8 mouse cellular contexts compared by ENCODE assay signal in the genomic region with DNA sequence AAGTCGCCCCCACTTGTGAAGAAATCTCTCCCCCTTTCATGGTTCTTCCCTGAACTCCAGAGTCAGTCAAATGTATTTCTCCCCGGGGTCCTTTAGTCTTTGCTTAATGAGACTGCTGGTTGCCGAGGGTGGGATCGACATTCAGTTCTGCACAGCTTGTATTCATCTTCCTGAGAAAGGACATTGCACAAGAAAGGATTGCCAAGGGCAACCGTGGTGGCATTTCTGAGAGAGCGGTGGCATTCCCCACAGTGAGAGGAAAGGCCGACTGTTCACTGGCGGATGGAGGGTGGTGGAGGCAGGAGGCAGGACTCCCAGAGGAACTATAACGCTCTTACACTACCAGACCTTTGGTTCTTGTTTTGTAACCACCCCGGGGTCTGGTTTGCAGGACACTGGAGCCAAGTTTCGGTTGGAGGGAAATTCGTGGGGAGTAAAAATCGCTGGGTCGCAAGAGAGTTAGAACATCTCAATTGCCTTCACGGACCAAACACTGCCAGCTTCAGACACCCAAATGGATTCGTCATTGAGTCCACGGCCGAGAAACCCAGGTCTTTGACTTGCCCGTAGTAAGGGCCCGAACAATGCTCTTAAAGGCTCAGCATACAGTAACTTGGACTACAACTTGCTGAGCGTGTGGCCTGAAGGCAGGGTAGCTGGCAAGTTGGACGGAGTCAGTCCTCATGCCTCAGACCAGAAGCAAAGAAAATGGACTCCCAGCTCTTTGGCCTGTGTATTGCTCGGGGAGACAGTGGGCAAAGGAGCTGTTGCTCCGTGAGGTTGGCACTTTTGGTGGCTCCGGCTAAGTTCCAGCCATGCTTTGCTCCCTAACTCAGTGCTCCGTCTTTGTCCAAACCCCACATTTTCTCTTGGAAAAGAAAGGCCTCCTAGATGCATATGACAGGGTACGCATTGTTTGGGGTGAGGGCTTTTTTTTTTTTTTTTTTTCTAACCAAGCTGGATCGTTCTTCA.
A peak's percentile ranks its signal among the peaks of the same experiment; 100 is the strongest.
DNase-seq lines count a peak whose midpoint lies in the region; ATAC-seq lines count a peak whose summit lies in the region.

No protein-coding gene starts in this region.

- no peak overlapping the region for H3K4me2 ChIP-seq in hindbrain, embryonic 15.5 days
- H3K4me2 ChIP-seq in midbrain, embryonic 12.5 days (replicated peaks), result no peak overlapping the region
- no peak overlapping the region for H3K4me2 ChIP-seq in kidney, embryonic 16.5 days (replicated peaks; ENCODE audit: low read depth, low read length)
- H3K4me2 ChIP-seq in liver, embryonic 12.5 days, result no peak overlapping the region

- no peaks in the 10 kb centered on the region for H3K36me3 ChIP-seq in hindbrain, embryonic 15.5 days
- no peaks in the 10 kb centered on the region for H3K36me3 ChIP-seq in midbrain, embryonic 12.5 days
- H3K36me3 ChIP-seq in kidney, embryonic 16.5 days (ENCODE audit: insufficient read depth, low read length), result no peaks in the 10 kb centered on the region
- no peaks in the 10 kb centered on the region for H3K36me3 ChIP-seq in liver, embryonic 12.5 days

- ATAC-seq in hindbrain, embryonic 15.5 days (ENCODE audit: low FRiP score, low read depth), result peak; percentile 91
- peak; percentile 78 for ATAC-seq in midbrain, embryonic 12.5 days (ENCODE audit: low FRiP score, low read depth)
- no peak for ATAC-seq in kidney, embryonic 16.5 days (ENCODE audit: low FRiP score, low TSS enrichment)
- no peak for ATAC-seq in liver, embryonic 12.5 days

- no peak overlapping the region for H3K4me3 ChIP-seq in hindbrain, embryonic 15.5 days
- H3K4me3 ChIP-seq in midbrain, embryonic 12.5 days, result no peak overlapping the region
- H3K4me3 ChIP-seq in kidney, embryonic 16.5 days (ENCODE audit: low read length), result no peak overlapping the region
- no peak overlapping the region for H3K4me3 ChIP-seq in liver, embryonic 12.5 days

- peak overlapping the region; percentile 72 for H3K27ac ChIP-seq in hindbrain, embryonic 15.5 days (replicated peaks)
- H3K27ac ChIP-seq in midbrain, embryonic 12.5 days (replicated peaks), result peak overlapping the region; percentile 74
- no peak overlapping the region for H3K27ac ChIP-seq in kidney, embryonic 16.5 days (ENCODE audit: low read length)
- no peak overlapping the region for H3K27ac ChIP-seq in liver, embryonic 12.5 days

- peak; percentile 36 for DNase-seq in ES-CJ7 (ENCODE audit: low read depth, low spot score)
- DNase-seq in embryo, embryonic 10.5 days (ENCODE audit: low spot score), result peak; percentile 64
- no peak for DNase-seq in urinary bladder, adult 2 months (ENCODE audit: low spot score)
- DNase-seq in spleen, postnatal 14 days (ENCODE audit: low spot score in 2 of 2), result no peak

- 29% methylated on average over 28 of the region's 28 CpGs for WGBS in hindbrain, embryonic 15.5 days
- 57% methylated on average over 28 of the region's 28 CpGs for WGBS in midbrain, embryonic 12.5 days
- 90% methylated on average over 28 of the region's 28 CpGs for WGBS in kidney, embryonic 16.5 days
- WGBS in liver, embryonic 12.5 days (ENCODE audit: insufficient replicate concordance), result 82% methylated on average over 28 of the region's 28 CpGs

- no peaks in the 10 kb centered on the region for H3K27me3 ChIP-seq in hindbrain, embryonic 15.5 days
- no peaks in the 10 kb centered on the region for H3K27me3 ChIP-seq in midbrain, embryonic 12.5 days
- H3K27me3 ChIP-seq in kidney, embryonic 16.5 days (ENCODE audit: insufficient read depth, low read length), result no peaks in the 10 kb centered on the region
- no peaks in the 10 kb centered on the region for H3K27me3 ChIP-seq in liver, embryonic 12.5 days (replicated peaks)

- no peak overlapping the region for H3K9ac ChIP-seq in hindbrain, embryonic 15.5 days
- H3K9ac ChIP-seq in midbrain, embryonic 12.5 days (replicated peaks), result no peak overlapping the region
- H3K9ac ChIP-seq in kidney, embryonic 16.5 days (replicated peaks; ENCODE audit: low read length), result no peak overlapping the region
- no peak overlapping the region for H3K9ac ChIP-seq in liver, embryonic 12.5 days

- no peaks in the 10 kb centered on the region for H3K9me3 ChIP-seq in hindbrain, embryonic 15.5 days
- no peaks in the 10 kb centered on the region for H3K9me3 ChIP-seq in midbrain, embryonic 12.5 days
- no peaks in the 10 kb centered on the region for H3K9me3 ChIP-seq in kidney, embryonic 16.5 days (ENCODE audit: low read length)
- H3K9me3 ChIP-seq in liver, embryonic 12.5 days (replicated peaks), result no peaks in the 10 kb centered on the region

- H3K4me1 ChIP-seq in hindbrain, embryonic 15.5 days (replicated peaks), result peaks cover 19% of the 10 kb centered on the region; the same call in 1 of the 2 replicates
- H3K4me1 ChIP-seq in midbrain, embryonic 12.5 days, result peaks cover 15% of the 10 kb centered on the region; the same call in 1 of the 2 replicates
- H3K4me1 ChIP-seq in kidney, embryonic 16.5 days (ENCODE audit: insufficient read depth, low read length), result no peaks in the 10 kb centered on the region
- H3K4me1 ChIP-seq in liver, embryonic 12.5 days, result no peaks in the 10 kb centered on the region

Comparison
In these comparisons a context has a peak if more than half of its experiments do, and no peak if none do; other contexts are left out.
1. DNase-seq: peak in ES-CJ7 (single experiment) and embryo, embryonic 10.5 days (single experiment); none in urinary bladder, adult 2 months (single experiment) and spleen, postnatal 14 days (0 of 2).
2. ATAC-seq: peak in hindbrain, embryonic 15.5 days (single experiment) and midbrain, embryonic 12.5 days (single experiment); none in kidney, embryonic 16.5 days (single experiment) and liver, embryonic 12.5 days (single experiment).
3. H3K27ac ChIP-seq: peak in hindbrain, embryonic 15.5 days (single experiment) and midbrain, embryonic 12.5 days (single experiment); none in kidney, embryonic 16.5 days (single experiment) and liver, embryonic 12.5 days (single experiment).